ENCODE assay signal across 22 mouse cellular contexts in genomic region chr5:98241322-98241829, GRCm38 (mm10). TPM values are rescaled to one million over a fixed set of nuclear protein-coding genes. Genes with fewer than 3 reads are reported as not detected.
"Had no signal": no experiment of that assay in that cellular context is flagged by ENCODE, and none has a peak within 500 bp of the region (broad histone marks: within the 10 kb centered on the region; RNA-seq: fewer than 3 reads in every experiment).

No protein-coding gene starts in this region.

- H3K4me1 ChIP-seq: neural tube, embryonic 12.5 days; neural tube, embryonic 13.5 days; neural tube, embryonic 15.5 days; stomach, embryonic 15.5 days had no signal

- H3K9ac ChIP-seq: neural tube, embryonic 12.5 days; neural tube, embryonic 13.5 days; neural tube, embryonic 15.5 days; stomach, embryonic 15.5 days had no signal

- H3K27ac ChIP-seq: neural tube, embryonic 12.5 days; neural tube, embryonic 13.5 days; neural tube, embryonic 15.5 days; stomach, embryonic 15.5 days; stomach, postnatal 0 days had no signal

- H3K4me3 ChIP-seq: neural tube, embryonic 12.5 days; neural tube, embryonic 13.5 days; neural tube, embryonic 15.5 days; stomach, embryonic 15.5 days had no signal

- H3K9me3 ChIP-seq: neural tube, embryonic 12.5 days; neural tube, embryonic 13.5 days; neural tube, embryonic 15.5 days; stomach, embryonic 15.5 days had no signal

- H3K27me3 ChIP-seq: neural tube, embryonic 12.5 days; neural tube, embryonic 13.5 days; neural tube, embryonic 15.5 days; stomach, embryonic 15.5 days had no signal

- DNase-seq: retina, postnatal 1 day; right cerebral cortex, adult 18-20 months; right cerebral cortex, postnatal 14 days; right cerebral cortex, postnatal 25 days; right cerebral cortex, postnatal 4 days; spleen, adult 18-20 months; thymus, adult 18-20 months; thymus, adult 2 months; thymus, postnatal 14 days; thymus, postnatal 36 days; thymus, postnatal 4 days had no signal

- H3K36me3 ChIP-seq: neural tube, embryonic 12.5 days; neural tube, embryonic 13.5 days; neural tube, embryonic 15.5 days; stomach, embryonic 15.5 days had no signal

- H3K4me2 ChIP-seq: neural tube, embryonic 12.5 days; neural tube, embryonic 13.5 days; neural tube, embryonic 15.5 days; stomach, embryonic 15.5 days had no signal

RNA-seq across cellular contexts. Expression of gene Fgf5, which starts 12.6 kb away (rescaled TPM):
- total RNA-seq: neutrophil, adult 5-6 weeks had no signal
- polyA plus RNA-seq: small intestine, adult 2 months; spleen, adult 2 months; testis, adult 2 months; thymus, adult 2 months; thymus, postnatal 0 days; urinary bladder, adult 2 months had no signal
